Mouse (Mus musculus) layer of hippocampus, adult 18-20 months (tissue): ENCODE data around the gene Sumf2. TPM values are rescaled to one million over a fixed set of nuclear protein-coding genes. Genes with fewer than 3 reads are reported as not detected.

Experiments used
- DNase-seq, 2 experiments: peaks; one replicate each; pipeline ENCODE4 v3.0.0; 2022; ENCODE audit warnings: low spot score in 2 of 2
- total RNA-seq, 2 experiments: library from RNA; stranded (reverse); gene quantifications; 2 replicates each; pipeline ENCODE4 v1.2.3; 2021

Sumf2 gene
- total RNA-seq, 2 experiments from 2014 or later, result 19.6 to 22.2 TPM

DNA sequence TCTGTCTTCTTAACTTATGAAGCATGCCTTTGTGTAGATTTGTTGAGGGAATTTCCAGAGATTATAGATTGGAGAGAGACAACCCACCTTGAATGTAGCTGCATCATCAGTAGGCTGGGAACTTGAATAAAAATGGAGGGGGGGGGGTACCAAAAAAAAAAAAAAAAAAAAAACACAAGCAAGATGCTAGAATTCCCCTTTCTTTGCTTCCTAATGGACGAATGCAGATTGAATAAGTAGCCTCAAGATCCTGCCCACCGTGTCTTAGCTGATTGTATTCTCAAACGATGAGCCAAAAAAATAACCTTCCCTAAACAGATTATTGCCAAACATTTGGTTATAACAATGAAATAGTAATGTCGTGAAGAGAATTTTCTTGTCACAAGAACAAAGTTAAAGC, 61.0 kb downstream of the Sumf2 start:
- no peak for DNase-seq

DNA sequence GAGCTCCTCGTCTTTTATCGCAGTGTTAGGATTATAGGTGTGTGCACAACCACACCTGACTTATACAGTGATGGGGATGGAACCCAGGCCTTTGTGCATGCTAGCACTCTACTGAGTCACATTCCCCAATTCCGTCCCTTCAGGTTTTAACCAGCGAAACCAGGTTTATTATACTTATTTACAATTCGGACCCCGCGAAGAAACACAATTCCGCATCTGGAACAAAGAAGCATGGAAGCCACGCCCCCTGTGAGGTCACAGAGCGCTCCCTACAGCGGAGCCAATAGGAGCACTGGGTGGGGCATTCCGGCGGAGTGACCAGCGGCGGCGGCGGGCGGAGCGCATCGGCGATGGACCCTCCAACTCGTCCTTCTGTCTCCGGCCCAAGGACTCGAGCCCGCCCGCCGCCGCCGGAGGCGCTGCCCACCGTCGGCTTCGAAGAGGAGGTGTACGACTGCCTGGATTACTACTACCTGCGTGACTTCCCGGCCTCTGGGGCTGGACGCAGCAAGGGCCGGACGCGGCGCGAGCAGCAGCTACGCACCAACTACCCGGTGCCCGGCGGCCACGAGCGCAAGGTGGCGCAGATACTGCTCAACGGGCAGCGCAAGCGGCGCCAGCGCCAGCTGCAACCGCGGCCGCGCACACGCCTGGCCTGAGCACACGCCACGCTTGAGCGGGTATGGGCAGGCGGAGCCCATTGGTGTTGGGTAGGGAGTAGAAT, 61.6 kb downstream of the Sumf2 start, which contains the start of gene Nupr1l:
Nupr1l (plus strand) TSS at position 299 of the 724 bp plus-strand sequence.
- DNase-seq, result peak; percentile 83 to 89

DNA sequence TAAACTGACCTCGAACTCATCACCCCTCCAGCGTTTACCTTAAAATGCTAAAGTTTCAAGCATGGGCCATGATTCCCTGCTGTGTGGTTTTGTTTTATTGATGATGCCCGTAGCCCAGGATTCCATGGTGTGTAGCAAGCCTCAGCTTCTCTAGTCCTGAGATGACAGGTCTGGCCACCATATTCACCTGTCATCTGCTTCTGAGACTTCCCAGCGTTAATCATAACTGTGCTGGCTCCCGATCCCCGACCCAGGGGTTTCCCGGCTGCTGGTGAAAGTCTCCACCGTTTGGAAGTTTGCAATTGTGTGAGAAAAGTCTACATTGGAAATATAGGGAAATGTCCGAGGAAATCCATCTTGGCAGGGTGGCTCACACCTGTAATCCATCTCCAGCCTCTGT, 62.4 kb downstream of the Sumf2 start:
- DNase-seq, result no peak

DNA sequence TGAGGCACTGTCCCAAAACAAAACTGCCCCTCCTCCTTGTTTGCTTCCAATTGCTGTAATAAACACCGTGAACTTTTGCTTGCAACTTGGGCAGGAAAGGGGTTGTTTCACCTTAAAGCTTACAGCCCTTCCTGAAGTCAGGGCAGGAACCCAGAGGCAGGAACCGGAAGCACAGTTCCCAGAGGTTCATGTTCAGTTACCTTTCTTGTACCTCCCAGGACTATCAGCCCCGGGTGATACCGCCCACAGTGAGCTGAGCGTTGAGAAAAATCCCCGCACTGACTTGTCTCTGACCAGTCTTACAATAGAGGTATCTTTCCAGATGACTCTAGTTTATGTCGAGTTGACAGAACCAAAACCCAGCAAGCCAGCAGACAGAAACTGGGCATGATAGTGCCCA, 62.8 kb downstream of the Sumf2 start:
- no peak for DNase-seq

Other genes with a start within 250 kb of the Sumf2 start
- gene Zfp11, start 176.9 kb upstream of the Sumf2 start, total RNA-seq, result 1 to 10 TPM; 6.7 to 7.3 TPM
- not detected for gene Sept14, start 138.5 kb upstream of the Sumf2 start, total RNA-seq
- 10 to 100 TPM; 77.8 to 85.9 TPM for gene Mrps17, start 131.5 kb upstream of the Sumf2 start, total RNA-seq
- 10 to 100 TPM; 78.8 to 79.8 TPM for gene Nipsnap2, start 121.9 kb upstream of the Sumf2 start, total RNA-seq
- gene Psph, start 59.5 kb upstream of the Sumf2 start, total RNA-seq, result 10 to 100 TPM; 27.7 to 29.7 TPM
- gene Chchd2, start 40.5 kb downstream of the Sumf2 start, total RNA-seq, result 100 to 1,000 TPM; 479 to 483 TPM
- 1 to 10 TPM; 5.6 to 6.3 TPM for gene Zbed5, start 48.7 kb downstream of the Sumf2 start, total RNA-seq
- 10 to 100 TPM; 18.7 to 20.0 TPM for gene Phkg1, start 51.6 kb downstream of the Sumf2 start, total RNA-seq
- gene Nupr1l, start 61.6 kb downstream of the Sumf2 start, total RNA-seq, result 1 to 10 TPM; 4.2 to 4.5 TPM
- 10 to 100 TPM; 43.5 to 44.2 TPM for gene Vkorc1l1, start 95.0 kb downstream of the Sumf2 start, total RNA-seq
- 10 to 100 TPM in 1 of 2 experiments, 1 to 10 TPM in 1; 9.6 to 13.0 TPM for gene Gusb, start 156.1 kb downstream of the Sumf2 start, total RNA-seq
- gene Asl, start 182.3 kb downstream of the Sumf2 start, total RNA-seq, result 10 to 100 TPM; 22.6 to 25.4 TPM
- gene Crcp, start 182.3 kb downstream of the Sumf2 start, total RNA-seq, result 10 to 100 TPM; 37.0 to 39.3 TPM
- 10 to 100 TPM; 47.8 to 48.9 TPM for gene Tpst1, start 226.3 kb downstream of the Sumf2 start, total RNA-seq